Mouse (Mus musculus): ENCODE results near the gene Dynlrb1.

The Dynlrb1 gene

DNA sequence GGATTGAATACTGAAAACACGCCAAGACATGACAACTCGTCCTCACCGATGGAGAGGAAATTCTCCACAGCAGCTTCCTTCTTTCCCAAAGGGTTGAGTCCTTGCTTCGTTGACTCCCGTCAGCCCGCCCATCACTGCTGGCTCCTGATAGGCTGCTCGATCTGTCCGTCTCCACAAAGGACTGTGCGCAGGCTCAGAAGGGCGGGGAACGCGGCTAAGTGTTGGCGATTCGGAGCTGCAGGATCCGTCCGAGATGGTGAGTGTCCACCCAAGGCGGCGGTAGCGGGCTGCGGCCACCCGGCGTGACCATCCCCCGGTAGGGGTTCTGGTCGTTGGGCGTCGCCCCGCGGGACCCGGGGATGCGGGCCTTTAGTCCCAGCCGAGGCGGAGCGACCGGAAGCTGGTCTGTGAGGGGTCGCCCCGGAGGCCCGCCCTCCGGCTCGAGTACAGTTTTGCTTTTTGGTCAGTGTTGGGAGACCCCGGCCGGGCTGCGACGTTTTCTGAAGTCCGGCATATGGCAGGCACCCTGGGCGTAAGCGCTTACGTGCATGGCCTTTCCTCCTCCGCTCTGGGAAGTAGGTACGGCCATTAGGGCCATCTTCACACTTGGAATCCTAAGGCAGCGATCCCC lies at the start of gene Dynlrb1:
Dynlrb1 (plus strand) TSS at position 172 of the 631 bp plus-strand sequence.
- DNase-seq: peak; percentile 100

DNA sequence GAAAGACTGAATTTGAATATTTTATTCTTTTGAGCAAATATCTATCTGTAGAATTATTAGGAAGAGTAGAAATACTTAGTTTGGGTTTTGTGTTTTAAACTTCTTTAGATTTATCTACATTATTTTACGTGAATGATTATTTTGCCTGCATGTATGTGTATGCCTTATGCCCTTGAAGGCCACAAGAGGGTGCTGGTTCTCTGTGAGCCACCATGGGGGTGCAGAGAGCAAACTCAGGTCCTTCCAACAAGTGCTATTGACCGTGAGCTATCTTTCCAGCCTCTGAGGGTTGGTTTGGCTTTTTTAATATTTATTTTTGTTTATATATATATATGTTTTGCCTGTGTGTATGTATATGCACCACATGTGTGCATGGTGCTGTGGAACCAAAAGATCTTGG lies 28.9 kb upstream of the Dynlrb1 start:
- peak; percentile 14 to 23 for DNase-seq

DNA sequence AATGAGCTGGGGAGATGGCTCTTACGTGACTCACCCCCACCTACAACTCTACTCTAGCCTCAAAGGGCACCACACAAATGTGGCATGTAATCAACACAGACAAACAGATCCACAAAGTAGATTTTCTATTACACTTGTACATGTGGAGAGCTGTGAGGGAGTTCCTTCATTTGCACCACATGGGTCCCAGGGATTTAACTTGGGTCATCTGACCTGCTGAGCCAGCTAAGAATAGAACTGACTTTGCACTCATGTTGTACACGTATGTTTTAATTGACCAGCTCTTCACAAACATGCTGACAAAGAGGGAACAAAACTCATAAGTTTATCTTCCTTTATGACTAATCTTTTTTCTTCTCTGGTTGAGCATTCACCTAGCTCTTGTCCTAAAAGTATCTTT lies 13.2 kb upstream of the Dynlrb1 start:
- DNase-seq: no peak

- no peak for DNase-seq
These were observed 11.6 kb upstream of the Dynlrb1 start for GRCm38 (mm10) chr2:155224721-155225120.

DNA sequence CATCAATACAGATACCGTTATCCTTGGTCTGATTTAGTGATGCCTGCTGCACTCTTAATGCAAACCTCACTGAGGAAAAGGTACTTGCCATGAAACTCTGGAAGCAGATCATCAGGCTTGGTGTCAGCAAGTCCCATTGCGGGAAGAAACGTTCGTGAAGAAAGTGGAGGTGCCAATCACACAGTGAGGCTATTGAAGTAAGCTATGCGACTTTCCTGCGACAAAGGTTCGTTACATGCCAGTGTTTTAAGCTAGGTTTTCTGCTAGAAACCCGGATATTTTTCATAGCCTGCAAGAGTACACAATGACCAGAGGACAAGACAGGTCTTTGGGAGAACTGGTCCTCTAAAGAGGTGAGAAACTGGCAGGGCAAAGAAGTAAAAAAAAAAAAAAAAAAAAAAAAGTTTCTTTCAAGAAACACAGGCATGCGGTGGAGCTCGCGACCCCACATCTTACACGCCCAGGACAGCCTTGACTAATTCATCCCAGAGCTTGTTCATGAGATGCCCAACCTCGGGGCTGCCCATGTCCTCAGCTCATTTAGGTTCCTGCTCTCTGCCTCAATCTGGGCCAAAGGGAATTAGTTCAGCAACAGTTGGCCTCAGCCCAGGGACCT lies 479 bp upstream of the Dynlrb1 start:
- no peak for DNase-seq

GRCm38 (mm10) chr2:155237276-155237675 lies 943 bp downstream of the Dynlrb1 start:
- DNase-seq: no peak

- peak in 1 of 2 experiments; percentile 18 for DNase-seq
These were observed 4.6 kb downstream of the Dynlrb1 start for GRCm38 (mm10) chr2:155240915-155241314.

- no peak for DNase-seq
These were observed 6.0 kb downstream of the Dynlrb1 start for GRCm38 (mm10) chr2:155242296-155242855.

DNA sequence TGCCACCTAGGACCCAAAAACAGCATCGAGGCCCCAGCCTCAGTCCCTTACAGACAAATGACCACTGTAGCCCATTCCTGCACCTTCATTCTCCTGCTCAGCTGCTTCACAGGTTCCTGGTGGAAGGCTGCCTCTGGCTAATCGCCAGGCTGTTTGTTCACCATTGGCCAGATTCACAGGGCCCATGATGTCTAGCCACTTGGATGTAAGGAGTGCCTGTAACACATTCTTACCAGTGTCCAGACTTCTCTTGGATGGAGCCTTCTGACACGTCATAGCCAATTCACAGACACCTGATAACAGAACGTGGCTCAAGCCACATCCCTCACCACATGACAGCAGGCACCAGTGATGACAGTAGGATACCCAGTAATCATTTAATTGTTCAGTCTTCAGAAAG lies 9.9 kb downstream of the Dynlrb1 start:
- DNase-seq: peak; percentile 28 to 30

GRCm38 (mm10) chr2:155248206-155248605 lies 11.9 kb downstream of the Dynlrb1 start:
- no peak for DNase-seq

- DNase-seq: no peak
These were observed 12.4 kb downstream of the Dynlrb1 start for GRCm38 (mm10) chr2:155248718-155249117.

DNA sequence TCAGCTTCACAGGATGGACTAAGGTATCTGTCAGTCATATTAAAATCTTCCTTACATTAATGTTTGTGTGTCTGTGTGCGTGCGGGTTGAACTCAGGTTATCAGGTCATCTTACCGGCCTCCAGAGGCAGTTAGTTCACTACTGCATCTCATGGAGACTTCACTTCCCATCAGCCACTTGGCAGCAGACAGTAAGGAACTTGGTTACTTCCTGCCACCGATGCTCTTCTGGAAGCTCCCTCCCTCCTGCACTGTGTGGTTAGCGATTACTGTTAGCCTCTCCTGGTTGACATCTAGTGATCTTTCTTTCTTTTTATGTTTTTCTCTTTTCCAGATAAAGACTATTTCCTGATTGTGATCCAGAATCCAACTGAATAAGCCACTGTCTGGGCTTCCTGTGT lies 13.3 kb downstream of the Dynlrb1 start:
- DNase-seq: no peak

DNA sequence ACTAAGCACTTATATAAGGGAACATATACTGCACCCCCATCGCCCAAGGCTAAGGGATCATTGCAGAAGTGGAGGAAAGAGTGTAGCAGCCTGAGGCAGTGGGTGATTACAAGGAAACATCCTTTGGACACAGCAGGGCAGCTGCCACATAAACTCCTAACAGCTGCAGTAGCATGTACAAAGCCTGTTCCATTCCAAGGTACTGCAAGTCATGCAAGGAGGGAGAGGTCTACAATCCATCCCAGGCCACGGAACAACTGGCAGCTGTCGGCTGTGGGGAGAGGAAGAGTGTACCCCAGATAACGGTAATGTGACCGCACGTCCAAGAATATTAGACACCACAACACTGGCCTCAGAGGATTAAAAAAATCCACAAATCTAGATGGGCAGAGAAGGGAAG lies 29.2 kb downstream of the Dynlrb1 start:
- DNase-seq: no peak

GRCm38 (mm10) chr2:155266896-155267295 lies 30.6 kb downstream of the Dynlrb1 start:
- DNase-seq: no peak

GRCm38 (mm10) chr2:155271957-155272356 lies 35.6 kb downstream of the Dynlrb1 start:
- peak in 1 of 2 experiments; percentile 32 for DNase-seq

- DNase-seq: no peak
These were observed 36.2 kb downstream of the Dynlrb1 start for GRCm38 (mm10) chr2:155272396-155273170.

DNA sequence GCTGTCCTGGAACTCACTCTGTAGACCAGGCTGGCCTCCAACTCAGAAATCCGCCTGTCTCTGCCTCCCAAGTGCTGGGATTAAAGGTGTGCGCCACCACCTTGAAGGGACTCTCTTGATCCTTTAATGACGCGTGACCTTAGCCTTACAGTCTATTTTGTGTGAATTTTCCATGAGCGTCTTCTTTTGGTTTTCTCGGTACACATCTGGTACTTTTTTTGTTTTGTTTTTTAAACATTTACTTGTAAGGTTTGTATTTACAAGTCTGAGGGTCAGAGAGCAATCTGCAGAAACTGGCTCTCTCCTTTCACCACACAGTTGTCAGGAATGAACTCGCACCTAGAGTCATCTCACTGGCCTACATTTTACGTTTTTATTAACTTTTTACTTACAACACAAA lies 37.3 kb downstream of the Dynlrb1 start:
- DNase-seq: no peak

- DNase-seq: peak; percentile 99 to 100
These were observed 39.9 kb downstream of the Dynlrb1 start, which contains the start of gene Map1lc3a for GRCm38 (mm10) chr2:155276195-155276594. Gene Map1lc3a, plus strand, starts transcription at chr2:155276297.

- peak; percentile 63 to 68 for DNase-seq
These were observed 40.4 kb downstream of the Dynlrb1 start for GRCm38 (mm10) chr2:155276621-155277175.

- DNase-seq: peak; percentile 23 to 33
These were observed 41.4 kb downstream of the Dynlrb1 start for GRCm38 (mm10) chr2:155277721-155278120.

- DNase-seq: peak; percentile 72 to 74
These were observed 42.0 kb downstream of the Dynlrb1 start for GRCm38 (mm10) chr2:155278361-155278760.

GRCm38 (mm10) chr2:155279163-155279562 lies 42.8 kb downstream of the Dynlrb1 start:
- DNase-seq: peak in 1 of 2 experiments; percentile 14

- no peak for DNase-seq
These were observed 43.8 kb downstream of the Dynlrb1 start for GRCm38 (mm10) chr2:155280116-155280515.

Measured in cerebellum, postnatal 14 days (tissue).